Mouse (Mus musculus): Measurements from ENCODE around the gene Maco1. TPM values are rescaled to one million over a fixed set of nuclear protein-coding genes. Genes with fewer than 3 reads are reported as not detected.

Maco1 gene
- polyA plus RNA-seq, 1 experiment from 2014 or later = 91.4 TPM

GRCm38 (mm10) chr4:134869068-134869730, 16.1 kb upstream of the Maco1 start:
- Histone ChIP-seq H3K4me2 (no peak overlapping the region), H3K4me3 (no peak overlapping the region), H3K9me3 (no peaks in the 10 kb centered on the region), H3K36me3 (no peaks in the 10 kb centered on the region), H3K4me1 (replicated peaks) (no peaks in the 10 kb centered on the region), H3K27me3 (peaks cover 32% of the 10 kb centered on the region), H3K27ac (replicated peaks) (no peak overlapping the region), H3K9ac (no peak overlapping the region)
- 13% methylated on average over 16 of the region's 16 CpGs for WGBS
- no peak for ATAC-seq (ENCODE audit: low FRiP score, low read depth)

GRCm38 (mm10) chr4:134868490-134868889, 15.3 kb upstream of the Maco1 start:
- no peak for ATAC-seq (ENCODE audit: low FRiP score, low read depth)
- Histone ChIP-seq H3K4me1 (replicated peaks) (no peaks in the 10 kb centered on the region), H3K9ac (no peak overlapping the region), H3K27me3 (peaks cover 32% of the 10 kb centered on the region), H3K27ac (replicated peaks) (no peak overlapping the region), H3K4me2 (no peak overlapping the region), H3K36me3 (no peaks in the 10 kb centered on the region), H3K9me3 (no peaks in the 10 kb centered on the region), H3K4me3 (no peak overlapping the region)
- WGBS = 30% methylated on average over 8 of the region's 9 CpGs

DNA sequence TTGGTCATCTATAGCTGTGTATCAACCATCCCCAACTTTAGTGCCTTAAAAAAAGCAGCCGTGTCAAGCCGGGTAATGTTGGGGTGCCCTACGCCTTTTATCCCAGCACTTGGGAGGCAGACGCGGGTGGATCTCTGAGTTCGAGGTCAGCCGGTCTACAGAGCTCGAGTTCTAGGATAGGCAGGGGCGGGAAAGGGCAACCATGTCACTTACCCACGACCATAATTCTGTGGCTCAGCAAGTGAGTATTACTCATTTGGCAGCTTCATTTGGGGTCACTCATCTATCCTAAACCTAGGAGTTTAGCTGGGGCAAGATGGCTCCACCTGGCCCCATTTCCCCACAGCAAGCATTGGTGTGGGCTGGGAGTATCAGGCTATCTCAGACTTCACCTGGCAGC, 14.9 kb upstream of the Maco1 start:
- Histone ChIP-seq H3K9me3 (no peaks in the 10 kb centered on the region), H3K4me3 (no peak overlapping the region), H3K4me2 (no peak overlapping the region), H3K4me1 (replicated peaks) (no peaks in the 10 kb centered on the region), H3K27ac (replicated peaks) (no peak overlapping the region), H3K27me3 (peaks cover 32% of the 10 kb centered on the region), H3K9ac (no peak overlapping the region), H3K36me3 (no peaks in the 10 kb centered on the region)
- ATAC-seq (ENCODE audit: low FRiP score, low read depth) = no peak
- WGBS = 87% methylated on average over 10 of the region's 10 CpGs

- Histone ChIP-seq H3K9me3 (no peaks in the 10 kb centered on the region), H3K4me2 (no peak overlapping the region), H3K4me3 (no peak overlapping the region), H3K27ac (replicated peaks) (no peak overlapping the region), H3K27me3 (peaks cover 32% of the 10 kb centered on the region), H3K4me1 (replicated peaks) (no peaks in the 10 kb centered on the region), H3K36me3 (no peaks in the 10 kb centered on the region), H3K9ac (no peak overlapping the region)
- no peak for ATAC-seq (ENCODE audit: low FRiP score, low read depth)
- 89% methylated on average over 8 of the region's 8 CpGs for WGBS
Measured at GRCm38 (mm10) chr4:134867661-134868060, 14.5 kb upstream of the Maco1 start.

DNA sequence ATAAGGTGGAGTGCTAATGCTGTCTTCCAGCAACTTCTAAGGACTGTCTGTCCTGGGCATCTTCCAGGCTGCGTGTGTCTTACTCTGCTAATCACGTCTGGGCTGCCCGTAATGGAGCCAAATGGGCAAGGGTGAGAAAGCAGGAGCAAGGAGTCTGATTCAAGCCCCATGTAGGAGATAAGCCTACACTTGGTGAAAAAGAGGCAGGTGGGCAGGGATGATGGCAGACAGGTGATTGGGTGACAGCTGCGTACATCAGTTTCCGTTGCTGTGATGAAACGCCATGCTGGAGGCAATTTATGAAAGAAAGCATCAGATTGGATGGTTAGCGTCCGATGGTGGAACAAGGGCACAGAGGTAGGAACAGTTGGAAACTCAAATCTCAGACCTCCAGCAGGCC, 14.1 kb upstream of the Maco1 start:
- Histone ChIP-seq H3K4me2 (no peak overlapping the region), H3K27ac (replicated peaks) (no peak overlapping the region), H3K27me3 (peaks cover 32% of the 10 kb centered on the region), H3K4me3 (no peak overlapping the region), H3K9me3 (no peaks in the 10 kb centered on the region), H3K36me3 (no peaks in the 10 kb centered on the region), H3K9ac (no peak overlapping the region), H3K4me1 (replicated peaks) (no peaks in the 10 kb centered on the region)
- 93% methylated on average over 8 of the region's 8 CpGs for WGBS
- ATAC-seq (ENCODE audit: low FRiP score, low read depth) = no peak

DNA sequence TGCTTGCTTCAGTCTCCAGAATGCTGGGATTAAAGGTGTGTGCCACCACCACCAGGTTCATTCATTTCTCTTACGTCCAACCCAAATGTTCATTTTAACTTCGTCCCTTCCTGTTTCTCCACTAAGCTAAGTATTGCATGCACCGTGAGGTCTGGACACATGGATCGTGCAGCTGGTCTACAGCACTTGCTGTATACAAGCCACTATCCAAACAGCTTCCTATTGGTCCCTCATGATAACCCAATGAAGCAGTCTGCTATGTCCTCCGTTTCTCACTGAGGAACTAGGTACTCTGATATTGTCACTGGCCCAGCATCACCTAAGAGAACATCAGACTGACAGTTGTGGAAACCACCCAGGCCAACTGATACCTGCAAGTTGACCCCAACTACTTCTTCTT, 12.6 kb upstream of the Maco1 start:
- no peak overlapping the region for H3K27ac ChIP-seq (replicated peaks)
- H3K4me3 ChIP-seq = no peak overlapping the region
- no peaks in the 10 kb centered on the region for H3K36me3 ChIP-seq
- no peak overlapping the region for H3K4me2 ChIP-seq
- H3K27me3 ChIP-seq = peaks cover 30% of the 10 kb centered on the region
- no peaks in the 10 kb centered on the region for H3K9me3 ChIP-seq
- no peak overlapping the region for H3K9ac ChIP-seq
- WGBS = 87% methylated on average over 5 of the region's 5 CpGs
- H3K4me1 ChIP-seq (replicated peaks) = no peaks in the 10 kb centered on the region
- no peak for ATAC-seq (ENCODE audit: low FRiP score, low read depth)

GRCm38 (mm10) chr4:134865340-134865739, 12.2 kb upstream of the Maco1 start:
- Histone ChIP-seq H3K36me3 (no peaks in the 10 kb centered on the region), H3K4me3 (no peak overlapping the region), H3K9me3 (no peaks in the 10 kb centered on the region), H3K4me1 (replicated peaks) (no peaks in the 10 kb centered on the region), H3K27ac (replicated peaks) (no peak overlapping the region), H3K9ac (no peak overlapping the region), H3K27me3 (peaks cover 25% of the 10 kb centered on the region), H3K4me2 (no peak overlapping the region)
- no peak for ATAC-seq (ENCODE audit: low FRiP score, low read depth)
- 77% methylated on average over 6 of the region's 6 CpGs for WGBS

- H3K27ac ChIP-seq (replicated peaks) = no peak within 1 kb of the TSS
- no peak for ATAC-seq (ENCODE audit: low FRiP score, low read depth)
- no peaks in the 10 kb centered on the region for H3K36me3 ChIP-seq
- WGBS = 76% methylated on average over 14 of the region's 14 CpGs
- H3K27me3 ChIP-seq = peaks cover 13% of the 10 kb centered on the region
- no peaks in the 10 kb centered on the region for H3K9me3 ChIP-seq
- no peak within 1 kb of the TSS for H3K9ac ChIP-seq
- H3K4me1 ChIP-seq (replicated peaks) = no peaks in the 10 kb centered on the region
- no peak within 1 kb of the TSS for H3K4me2 ChIP-seq
- no peak within 1 kb of the TSS for H3K4me3 ChIP-seq
Measured at GRCm38 (mm10) chr4:134863937-134864729, 11.0 kb upstream of the Maco1 start, which contains the start of gene Rhd. TSS of gene Rhd (plus strand) at chr4:134864536.

DNA sequence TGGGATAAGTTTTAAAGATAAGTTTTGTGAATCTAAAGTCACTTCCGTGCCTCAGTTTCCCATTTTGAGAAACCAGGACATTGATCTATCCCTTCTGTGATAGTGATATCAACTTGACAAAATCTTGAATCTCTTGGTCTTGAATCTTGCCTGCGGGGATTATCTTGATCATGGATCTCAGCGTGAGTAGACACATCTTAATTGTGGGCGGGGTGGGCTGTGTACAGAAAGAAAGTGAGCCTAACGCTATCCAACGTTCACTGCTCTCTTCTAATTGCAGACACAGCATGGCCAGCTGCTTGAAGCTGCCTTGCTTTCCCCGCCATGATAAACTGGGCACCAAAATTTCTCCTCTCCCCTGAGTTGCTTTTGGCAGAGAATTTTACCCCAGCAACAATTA, 9.9 kb upstream of the Maco1 start:
- Histone ChIP-seq H3K27ac (replicated peaks) (no peak overlapping the region), H3K4me2 (no peak overlapping the region), H3K4me1 (replicated peaks) (no peaks in the 10 kb centered on the region), H3K9ac (no peak overlapping the region), H3K4me3 (no peak overlapping the region), H3K9me3 (no peaks in the 10 kb centered on the region), H3K36me3 (no peaks in the 10 kb centered on the region), H3K27me3 (peaks cover 3% of the 10 kb centered on the region; the same call in 1 of the 2 replicates)
- 89% methylated on average over 7 of the region's 7 CpGs for WGBS
- no peak for ATAC-seq (ENCODE audit: low FRiP score, low read depth)

- H3K27ac ChIP-seq (replicated peaks) = no peak overlapping the region
- H3K4me1 ChIP-seq (replicated peaks) = no peaks in the 10 kb centered on the region
- H3K4me3 ChIP-seq = no peak overlapping the region
- no peaks in the 10 kb centered on the region for H3K36me3 ChIP-seq
- no peaks in the 10 kb centered on the region for H3K9me3 ChIP-seq
- no peaks in the 10 kb centered on the region for H3K27me3 ChIP-seq
- no peak overlapping the region for H3K9ac ChIP-seq
- no peak for ATAC-seq (ENCODE audit: low FRiP score, low read depth)
- H3K4me2 ChIP-seq = no peak overlapping the region
- 85% methylated on average over 6 of the region's 6 CpGs for WGBS
Measured at GRCm38 (mm10) chr4:134861884-134862283, 8.7 kb upstream of the Maco1 start.

DNA sequence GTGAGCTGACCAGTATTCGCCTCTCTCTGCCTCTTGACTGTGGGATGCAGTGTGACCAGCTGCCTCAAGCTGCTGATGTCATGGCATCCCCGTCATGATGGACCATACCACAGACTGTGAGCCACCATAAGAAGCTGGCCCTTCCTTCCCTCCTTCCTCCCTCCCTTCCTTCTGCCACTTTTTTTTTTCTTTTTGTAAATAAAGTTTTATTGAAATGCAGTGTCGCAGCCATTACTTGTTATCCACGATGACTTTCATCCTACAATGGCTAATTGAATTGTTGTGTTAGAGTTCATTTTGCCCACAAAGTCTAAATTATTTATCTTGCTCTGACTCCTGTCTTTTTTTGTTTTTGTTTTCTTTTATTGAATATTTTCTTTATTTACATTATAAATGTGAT, 5.3 kb upstream of the Maco1 start:
- Histone ChIP-seq H3K4me3 (no peak overlapping the region), H3K9me3 (no peaks in the 10 kb centered on the region), H3K27me3 (peaks cover 3% of the 10 kb centered on the region; the same call in 1 of the 2 replicates), H3K27ac (replicated peaks) (no peak overlapping the region), H3K36me3 (no peaks in the 10 kb centered on the region), H3K9ac (no peak overlapping the region), H3K4me1 (replicated peaks) (0 out of 2 replicates have a peak, but pooled peaks cover 2% of the 10 kb centered on the region), H3K4me2 (no peak overlapping the region)
- WGBS = 89% methylated on average over 4 of the region's 4 CpGs
- ATAC-seq (ENCODE audit: low FRiP score, low read depth) = no peak

- Histone ChIP-seq H3K4me3 (no peak overlapping the region), H3K9ac (no peak overlapping the region), H3K27ac (replicated peaks) (no peak overlapping the region), H3K4me1 (replicated peaks) (peaks cover 9% of the 10 kb centered on the region), H3K27me3 (peaks cover 3% of the 10 kb centered on the region; the same call in 1 of the 2 replicates), H3K4me2 (no peak overlapping the region), H3K9me3 (no peaks in the 10 kb centered on the region), H3K36me3 (no peaks in the 10 kb centered on the region)
- no peak for ATAC-seq (ENCODE audit: low FRiP score, low read depth)
- WGBS = 37% methylated on average over 5 of the region's 5 CpGs
Measured at GRCm38 (mm10) chr4:134856501-134856900, 3.4 kb upstream of the Maco1 start.

Data from hindbrain, embryonic 15.5 days (tissue).